Mouse (Mus musculus) brain, adult 2 months (tissue): ENCODE measurements at regions not wholly inside any gene's neighbourhood (a gene's known extent, or its start where the extent isn't known, plus 50 kb on each side); places are given as distances from the start of the nearest gene placed in this dataset.

ENCODE experiments used
- DNase-seq: peaks from one replicate; pipeline ENCODE4 v3.0.0; 2011; ENCODE audit warnings: low read depth, low spot score

DNA sequence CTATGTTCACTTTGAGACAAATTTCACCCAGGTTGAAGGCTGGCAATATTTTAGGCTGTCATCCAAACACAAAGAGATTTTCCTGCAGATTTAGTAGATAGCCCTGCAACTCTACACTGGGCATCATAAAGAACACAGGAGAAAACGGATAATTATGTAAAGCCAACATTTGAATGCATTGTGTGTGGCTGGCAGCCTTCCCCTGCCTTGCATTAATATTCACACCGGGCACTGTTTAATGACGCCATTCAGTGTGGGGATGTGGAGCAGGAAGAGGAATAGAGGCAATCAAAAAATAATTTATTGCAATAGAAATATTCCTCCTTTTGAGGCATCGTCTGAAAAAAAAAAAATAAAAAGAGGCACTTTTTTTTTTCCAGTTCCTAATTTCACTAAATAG lies 105.7 kb downstream of the Samd5 start:
- no peak for DNase-seq

DNA sequence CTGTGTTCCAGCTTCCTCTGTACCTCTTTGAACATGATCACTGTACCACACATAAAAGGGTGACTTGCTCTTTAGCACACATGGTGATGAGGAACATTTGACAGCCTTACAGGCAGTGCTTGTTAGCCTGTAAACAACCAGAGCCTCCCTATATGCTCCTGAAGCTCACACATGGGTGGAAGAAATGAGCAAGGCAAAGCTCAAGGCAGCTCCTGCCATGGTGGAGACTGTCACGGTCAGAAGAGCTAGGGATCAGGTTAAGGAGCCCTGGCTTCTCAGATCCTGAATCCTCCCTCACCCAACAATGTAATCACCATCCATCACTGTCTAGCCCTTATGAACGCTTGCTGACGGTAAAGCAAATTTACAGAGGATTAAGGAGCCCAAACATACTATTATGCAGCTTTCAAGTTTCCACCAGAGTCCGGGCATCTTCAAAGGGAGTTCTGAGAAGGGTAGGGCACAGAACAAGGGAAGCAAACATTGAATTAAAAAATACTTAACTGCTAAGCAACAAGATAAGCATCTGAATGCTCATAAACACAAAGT lies 117.4 kb downstream of the Samd5 start:
- no peak for DNase-seq

DNA sequence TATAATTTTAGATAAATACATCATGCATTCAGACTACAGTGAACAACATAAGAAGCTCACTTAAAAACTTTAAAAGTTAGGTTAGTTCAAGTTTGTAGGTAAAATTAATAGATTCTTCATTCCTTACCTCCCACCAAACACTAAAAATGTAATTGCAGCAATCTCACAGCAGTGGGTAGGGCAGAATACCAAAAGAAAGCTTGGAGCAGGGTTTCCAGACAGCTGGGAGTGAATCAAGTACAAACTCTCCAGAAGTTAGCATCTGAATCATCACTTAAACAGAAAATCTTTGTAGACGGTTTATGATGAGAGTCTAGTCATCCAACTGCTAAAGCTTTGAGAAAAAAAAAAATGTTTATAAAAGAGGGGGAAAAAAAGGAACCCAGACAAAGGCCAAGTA lies 117.9 kb downstream of the Samd5 start:
- DNase-seq = peak; percentile 72

DNA sequence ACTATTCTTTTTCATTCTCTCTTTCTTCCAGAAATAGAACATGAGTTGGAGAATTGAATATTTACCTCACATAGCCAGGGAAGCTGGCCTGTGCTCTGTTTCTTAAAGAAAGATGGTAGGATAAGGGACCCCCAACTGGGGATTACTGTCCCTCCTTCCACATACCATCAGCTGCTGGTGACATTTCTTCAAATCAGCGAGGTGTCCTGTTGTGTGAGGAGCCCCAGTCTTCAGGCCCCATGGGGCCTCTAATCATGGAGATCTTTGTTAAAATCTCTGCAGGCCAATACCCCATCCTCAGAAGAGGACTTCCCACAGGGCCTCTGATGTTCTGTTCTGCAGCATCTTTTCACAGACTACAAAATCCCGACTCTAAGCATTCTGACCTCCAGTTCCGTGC lies 121.1 kb downstream of the Samd5 start:
- peak; percentile 24 for DNase-seq

DNA sequence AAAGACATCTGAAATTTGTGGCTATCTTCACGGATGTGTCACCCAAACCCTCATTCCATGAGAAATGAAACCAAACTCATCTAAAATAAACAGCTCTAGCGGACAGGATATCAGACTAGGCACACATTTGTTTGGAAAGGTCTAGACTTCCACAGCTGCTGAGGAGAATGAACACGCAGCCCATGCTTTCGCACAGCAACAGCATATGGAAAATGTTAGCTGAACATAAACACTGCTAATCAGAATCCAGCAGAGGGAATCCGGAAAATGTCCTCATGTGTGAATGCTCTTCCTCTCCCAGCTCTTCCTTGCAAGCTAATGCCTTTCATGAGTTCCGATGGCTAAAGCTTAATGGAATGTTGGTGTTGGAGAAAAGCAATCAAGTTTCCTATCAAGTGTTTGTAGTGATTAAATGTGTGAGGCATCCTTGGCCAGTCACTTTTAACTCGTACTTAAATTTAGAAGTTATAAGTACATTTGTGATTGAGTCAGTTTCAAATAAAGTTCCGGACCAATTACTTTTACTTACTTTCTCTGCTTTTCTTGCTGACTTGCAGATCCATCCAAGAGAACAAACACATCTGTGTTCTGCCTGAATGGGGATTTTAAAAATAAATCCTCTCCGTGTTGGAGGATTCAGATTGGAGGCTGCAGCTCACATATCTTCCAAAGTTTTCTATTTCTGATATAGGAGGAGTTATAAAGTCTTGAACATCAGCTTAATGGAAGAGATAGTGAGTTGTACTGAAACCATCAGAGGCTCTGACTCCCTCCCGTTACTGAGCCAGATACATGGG lies 124.9 kb downstream of the Samd5 start:
- DNase-seq = peak; percentile 51

DNA sequence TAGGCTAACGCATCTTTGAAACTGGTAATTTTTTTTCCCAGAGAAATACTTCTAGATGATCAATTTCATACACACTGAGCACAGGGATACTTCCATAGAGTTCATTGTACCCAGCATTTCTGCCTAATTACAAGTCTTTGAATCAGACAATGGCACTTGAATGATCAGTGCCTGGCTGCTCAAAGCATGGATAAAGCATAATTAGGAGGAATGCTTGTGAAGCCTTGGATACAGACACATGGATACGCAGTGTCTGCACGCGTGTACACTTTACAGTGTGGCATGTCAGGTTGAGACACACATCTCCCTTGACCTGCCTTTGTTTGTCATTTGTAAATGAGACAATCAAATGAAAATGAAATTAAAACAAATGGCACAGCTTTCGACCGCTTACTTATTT lies 129.2 kb downstream of the Samd5 start:
- DNase-seq = no peak

DNA sequence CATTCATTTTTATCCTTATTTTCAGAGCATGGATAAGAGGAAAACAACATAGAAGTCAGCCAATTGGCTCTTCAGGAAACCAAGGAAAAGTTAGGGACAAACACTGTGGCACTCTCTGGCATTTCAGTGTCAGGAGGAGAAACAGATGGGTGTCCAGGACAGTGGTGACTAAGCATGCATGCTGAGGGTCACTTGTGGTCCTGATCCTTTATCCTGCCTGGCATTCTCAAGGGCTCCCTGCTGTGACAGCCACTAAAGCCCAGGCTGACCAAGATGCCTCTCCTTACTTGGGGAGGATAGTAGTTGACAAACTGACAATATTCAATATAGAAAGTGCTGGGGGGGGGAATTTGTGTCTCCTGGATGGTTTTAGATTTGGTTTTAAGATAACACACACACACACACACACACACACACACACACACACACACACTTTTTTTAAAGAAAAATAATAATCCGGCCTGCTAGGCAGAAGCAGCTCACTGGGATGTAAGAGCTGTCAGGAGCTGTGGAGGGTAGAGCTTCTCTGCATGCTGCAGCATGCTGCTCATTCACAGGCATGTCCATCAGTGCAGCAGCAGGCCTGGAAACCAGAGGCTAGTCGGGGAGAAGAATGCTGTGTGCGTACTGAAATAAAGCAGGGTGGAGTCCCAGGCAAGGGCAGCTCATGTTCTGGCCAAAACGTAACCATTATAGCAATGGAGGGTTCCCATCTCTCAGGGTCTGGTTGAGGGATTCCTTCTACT lies 130.8 kb downstream of the Samd5 start:
- no peak for DNase-seq

DNA sequence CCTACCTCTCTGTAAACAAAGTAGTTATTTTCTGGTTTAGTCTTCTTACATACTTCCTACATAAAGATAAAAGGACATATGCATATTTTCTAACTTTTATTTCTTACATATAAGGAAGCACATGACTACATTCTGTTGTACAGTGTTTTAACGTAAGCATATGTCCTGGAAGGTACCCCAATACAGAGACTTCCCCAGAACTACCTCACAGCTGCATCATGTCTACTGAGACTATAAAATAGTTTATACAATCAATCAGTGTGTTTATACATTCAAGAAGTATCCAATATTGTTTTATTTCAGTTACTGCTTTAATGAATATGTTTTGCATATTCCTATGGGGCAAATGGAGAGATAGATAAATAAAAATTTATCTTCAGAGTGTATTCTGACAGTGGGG lies 133.4 kb downstream of the Samd5 start:
- DNase-seq = no peak

DNA sequence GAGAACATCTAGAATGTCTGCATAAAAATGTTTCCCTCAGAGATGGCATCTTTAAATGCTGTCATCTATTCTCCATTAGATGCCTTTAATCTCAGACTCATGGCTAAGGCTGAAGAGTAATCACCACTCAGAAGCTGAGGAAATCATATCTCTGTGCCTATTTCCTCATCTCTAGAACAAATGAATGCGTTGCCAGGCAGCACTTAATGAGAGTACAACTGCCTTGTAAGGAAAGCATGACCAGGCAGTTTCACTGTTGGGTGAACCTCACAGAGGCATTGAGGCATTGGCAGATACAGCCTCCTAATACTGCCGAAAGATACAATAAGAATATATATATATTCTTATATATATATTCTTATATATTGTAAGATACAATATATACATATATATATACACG lies 137.3 kb downstream of the Samd5 start:
- DNase-seq = no peak

DNA sequence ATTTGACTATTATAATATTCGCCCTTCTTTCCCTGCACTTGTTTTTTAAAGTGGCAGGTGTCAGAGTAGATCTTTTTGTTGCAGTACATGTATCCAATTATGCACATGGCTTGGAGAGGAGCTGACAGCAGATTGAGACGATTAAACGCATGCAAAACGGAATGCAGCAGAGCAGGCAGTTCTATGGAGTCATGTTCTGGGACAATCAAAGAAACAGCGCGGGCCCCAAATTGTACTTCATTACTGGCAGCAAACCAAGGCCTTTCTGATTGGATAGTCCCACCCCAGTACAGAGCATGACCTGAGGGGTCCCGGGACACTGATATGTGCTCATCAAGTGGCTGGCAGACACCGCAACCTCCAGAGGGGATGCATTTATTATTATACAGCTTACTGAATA lies 140.5 kb downstream of the Samd5 start:
- no peak for DNase-seq

DNA sequence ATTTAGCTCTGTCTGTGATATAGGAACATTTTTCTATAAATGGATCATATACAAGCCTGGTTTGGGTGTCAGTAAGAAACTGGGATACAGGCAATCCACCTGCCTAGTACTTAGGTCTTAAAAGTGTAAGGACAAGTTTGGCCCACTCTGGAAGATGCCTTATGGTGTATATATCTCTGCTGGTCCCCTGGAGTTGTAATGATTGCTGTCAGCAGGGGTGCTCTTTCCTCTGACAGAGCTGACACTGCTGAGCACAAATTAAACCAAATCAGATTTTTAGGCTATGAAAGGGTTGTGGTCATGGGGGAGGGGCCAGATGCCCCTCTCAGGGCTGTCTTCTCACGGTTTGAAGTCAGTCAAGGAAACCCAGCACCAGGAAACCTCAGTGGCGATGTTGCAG lies 141.7 kb downstream of the Samd5 start:
- DNase-seq = no peak

DNA sequence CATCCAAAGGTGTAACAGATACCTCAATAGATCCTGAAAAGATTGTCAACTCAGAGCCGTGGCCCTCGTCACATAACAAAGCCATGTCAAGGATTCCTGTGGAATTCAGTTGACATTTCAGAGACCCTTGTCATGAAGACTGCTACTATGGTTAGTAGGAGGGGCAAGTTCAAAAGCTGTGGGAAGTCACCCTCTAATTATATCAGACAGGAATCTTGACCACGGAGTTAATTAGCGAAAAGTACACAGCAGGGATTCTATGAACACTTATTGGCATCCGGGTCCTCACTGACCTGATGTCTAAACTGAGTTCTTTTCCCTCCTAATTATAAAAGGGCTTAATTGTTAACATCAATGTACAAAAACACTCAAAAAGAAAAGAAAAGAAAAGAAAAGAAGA lies 143.1 kb downstream of the Samd5 start:
- no peak for DNase-seq

DNA sequence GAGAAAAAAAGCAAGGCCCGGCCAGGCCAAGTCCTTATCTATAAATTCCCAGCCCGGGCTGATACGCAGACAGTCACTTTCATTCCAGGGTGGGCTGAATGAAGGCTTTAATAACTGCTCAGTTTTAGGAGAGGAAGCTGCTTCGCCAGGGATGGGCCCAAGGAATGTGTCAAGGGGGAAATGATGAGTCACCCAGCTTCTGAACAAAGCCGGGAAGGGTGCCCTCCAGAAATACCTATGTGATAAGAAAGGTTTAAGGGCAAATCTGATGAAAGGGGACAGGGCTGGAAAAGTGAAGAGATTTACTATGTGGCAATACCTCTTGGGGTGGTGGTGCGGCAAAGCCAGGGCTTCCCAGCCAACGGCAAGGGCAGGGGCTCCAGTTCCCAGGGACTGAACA lies 145.6 kb downstream of the Samd5 start:
- DNase-seq = no peak

DNA sequence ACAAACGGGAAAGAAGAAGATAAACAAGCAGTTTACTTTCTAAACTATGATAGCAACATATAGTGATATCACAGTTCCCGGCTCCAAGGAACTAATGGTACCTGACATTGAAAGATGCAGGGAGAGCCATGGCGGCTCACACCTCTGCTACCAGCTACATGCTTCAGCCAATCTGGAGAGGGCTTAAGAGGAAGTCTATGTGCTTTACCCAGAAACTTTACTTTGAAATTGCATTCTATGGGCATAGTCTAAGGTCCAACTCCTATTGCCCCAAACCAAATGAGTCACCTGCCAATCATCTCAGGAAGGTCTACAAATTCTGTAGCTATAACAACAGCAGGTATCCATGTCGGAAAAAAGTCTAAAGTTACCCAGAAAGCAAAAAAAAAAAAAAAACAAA lies 146.9 kb downstream of the Samd5 start:
- no peak for DNase-seq

DNA sequence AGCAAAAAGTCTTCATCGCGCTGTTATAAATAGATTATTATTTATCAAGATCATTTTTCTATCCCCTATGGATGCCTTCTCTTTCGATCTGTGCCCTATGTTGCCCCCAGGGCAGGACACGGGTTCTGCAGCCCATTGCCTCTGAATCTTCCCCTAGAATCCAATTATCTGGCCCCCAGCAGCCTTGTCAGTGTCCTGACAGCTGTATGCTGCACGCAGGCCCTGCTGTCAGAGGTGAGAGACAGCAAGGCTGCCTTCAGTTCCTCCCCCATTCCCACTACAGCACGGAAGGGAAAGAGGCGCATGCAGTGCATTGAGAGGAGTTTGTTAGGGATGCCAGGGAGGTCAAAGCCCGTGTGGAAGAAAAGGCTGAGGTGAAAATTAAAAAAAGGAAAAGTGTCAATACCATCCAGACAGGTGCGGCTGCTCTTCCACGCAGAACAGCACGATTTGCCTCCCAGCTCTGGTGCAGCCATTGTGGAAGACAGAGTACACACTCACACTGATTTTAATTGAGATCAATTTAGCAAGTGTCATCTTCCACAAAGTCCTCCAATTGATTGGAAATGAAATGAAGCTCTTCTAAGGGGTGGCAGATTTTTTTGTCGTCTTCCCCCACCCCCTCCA lies 165.1 kb downstream of the Samd5 start:
- DNase-seq = no peak

DNA sequence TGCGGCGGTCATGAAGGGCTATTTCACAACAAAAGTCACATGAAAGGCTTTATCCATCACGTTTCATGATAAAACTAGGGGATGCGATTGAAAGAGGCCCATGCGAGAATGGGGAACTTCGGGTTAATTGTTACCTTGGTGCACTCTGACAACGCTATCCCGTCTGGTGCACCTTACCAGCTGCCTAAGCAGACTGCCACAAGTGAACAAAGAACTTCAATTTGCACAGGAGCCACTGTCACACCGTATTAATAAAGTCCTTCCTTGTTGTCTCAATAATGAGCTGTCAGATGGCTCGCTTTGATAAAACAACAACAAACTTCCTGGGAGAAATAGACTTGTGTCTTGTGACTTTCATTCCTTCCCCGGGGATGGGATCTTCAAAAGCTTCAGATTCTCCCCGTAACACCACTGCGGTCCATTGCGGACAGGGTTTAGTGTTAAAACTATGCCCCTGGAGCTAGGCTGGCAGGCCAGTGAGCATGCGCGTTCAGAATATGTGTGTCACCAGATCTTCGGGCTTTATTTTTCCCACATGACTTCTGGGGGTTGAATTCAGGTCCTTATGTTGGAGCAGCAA lies 165.8 kb downstream of the Samd5 start:
- no peak for DNase-seq

DNA sequence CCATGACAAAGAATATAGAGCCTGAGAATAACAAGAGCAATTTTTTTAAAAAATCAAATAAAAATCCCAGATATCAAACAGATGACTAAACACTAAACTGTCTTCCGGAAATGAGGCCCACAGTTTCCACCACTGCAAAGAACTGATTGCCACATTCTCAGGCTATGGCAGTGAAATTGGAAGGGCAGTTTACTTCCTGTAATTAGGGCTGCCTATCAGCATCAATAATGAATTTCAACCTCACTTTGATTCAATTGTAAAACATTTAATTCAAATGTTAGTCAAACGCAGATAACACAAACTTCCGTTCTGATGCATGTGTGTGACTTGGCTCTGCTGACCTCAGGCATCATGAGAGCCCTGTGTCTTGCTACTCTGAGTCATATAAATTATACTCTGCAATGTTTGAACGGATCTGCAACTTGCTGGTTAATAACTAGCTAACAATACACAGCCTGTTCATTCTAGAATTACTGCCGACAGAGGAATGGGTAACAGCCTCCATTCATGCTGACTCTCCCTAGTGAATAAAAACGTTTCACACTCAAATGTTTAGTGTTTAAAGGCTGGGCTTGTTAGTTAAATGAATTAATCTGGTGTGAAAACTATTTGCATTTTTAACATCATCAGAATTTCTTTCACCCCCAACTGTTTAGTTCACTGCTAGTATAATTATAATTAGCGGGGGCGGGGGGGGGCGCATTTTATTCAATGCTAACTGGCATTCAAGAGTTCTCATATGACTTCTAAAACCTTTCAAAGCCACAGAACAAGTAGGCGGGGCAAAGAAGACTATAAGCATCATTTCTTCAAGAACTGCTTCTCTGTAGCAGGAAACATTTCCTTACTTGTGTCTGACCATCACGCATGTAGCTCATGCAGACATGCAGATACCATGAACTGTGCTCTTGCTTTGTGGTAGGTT lies 171.2 kb downstream of the Samd5 start:
- no peak for DNase-seq

DNA sequence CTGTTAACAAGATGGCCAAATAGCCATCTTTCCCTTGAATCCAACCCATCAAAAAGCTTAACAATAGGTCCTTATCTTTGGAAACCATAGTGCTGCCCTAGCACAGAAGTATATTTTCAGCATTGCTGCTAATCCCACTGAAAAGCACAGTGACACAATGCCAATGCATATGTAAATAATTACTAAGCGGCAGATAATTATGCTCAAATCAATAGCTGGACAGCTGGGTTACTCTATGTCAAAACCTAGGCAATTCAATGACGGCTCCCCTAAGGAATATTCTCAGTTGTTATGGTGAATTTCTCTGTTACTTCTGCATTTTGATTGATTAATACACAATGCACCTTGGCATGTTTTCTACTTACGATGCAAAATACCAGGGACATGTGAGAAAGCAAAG lies 176.5 kb downstream of the Samd5 start:
- no peak for DNase-seq

DNA sequence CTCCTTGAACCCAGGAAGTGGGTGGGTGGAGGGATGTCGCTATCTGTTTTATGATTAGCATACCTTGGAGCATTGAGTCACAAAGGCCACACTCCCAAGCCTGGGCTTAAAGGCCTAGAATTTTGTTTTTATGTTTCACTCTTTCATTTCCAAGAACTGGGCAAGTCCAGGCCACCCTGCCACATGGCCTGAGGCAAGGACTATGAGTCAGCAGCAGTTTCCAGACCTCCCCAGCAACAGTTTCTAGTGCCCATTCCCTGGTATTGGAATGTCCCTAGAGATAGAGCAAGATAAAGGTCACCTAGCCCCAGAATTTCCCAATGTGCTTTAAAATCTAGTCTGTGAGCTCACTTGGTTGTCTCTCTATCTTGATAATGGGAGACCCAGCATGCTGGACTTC lies 178.0 kb downstream of the Samd5 start:
- no peak for DNase-seq

DNA sequence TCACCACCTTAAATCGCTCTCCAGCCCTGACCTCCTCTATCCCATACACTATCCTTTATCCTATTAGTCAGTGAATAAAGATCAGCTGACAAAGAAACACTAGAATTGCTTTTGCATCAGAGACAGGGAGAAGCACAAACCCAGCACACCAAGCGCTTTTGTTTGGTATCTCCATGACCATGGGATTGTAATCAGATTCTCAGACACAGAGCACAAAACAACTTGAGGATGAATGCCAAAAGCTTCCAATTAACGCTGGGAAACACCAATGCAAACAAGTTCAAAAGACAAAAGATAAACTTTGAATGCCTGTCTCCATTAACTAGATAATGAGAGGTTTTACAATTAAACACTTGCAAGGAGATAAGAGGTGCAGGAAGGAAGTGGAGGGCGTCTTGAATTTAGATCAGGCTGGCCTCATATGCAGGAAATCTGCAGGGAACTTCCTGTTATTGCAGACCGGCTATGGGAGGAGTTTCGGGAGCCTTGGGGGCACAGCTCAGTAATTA lies 179.8 kb downstream of the Samd5 start:
- no peak for DNase-seq

DNA sequence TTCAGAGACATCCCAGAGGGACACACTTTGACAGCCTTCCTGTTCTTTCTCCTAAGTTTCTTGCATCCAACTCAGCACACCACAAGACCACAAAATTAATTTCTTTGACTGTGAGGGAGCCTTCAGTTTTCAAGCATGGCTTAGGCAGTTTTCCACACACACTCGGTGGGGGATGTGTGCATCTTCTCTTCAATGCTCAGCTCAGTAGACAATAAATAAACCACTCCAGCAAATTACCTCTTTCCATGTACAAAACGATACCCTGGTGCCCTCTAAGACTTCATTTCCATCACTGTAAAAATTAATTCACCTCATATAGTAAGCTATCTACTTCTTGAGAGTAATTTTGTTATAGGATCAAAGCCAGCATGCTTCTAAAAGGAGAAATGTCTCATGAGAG lies 184.6 kb downstream of the Samd5 start:
- DNase-seq = no peak
